Mouse (Mus musculus): ENCODE data around the gene Ptgs1. TPM values are rescaled to one million over a fixed set of nuclear protein-coding genes. Genes with fewer than 3 reads are reported as not detected.

Gene Ptgs1
- polyA plus RNA-seq, 1 experiment from 2014 or later: 3.7 TPM

DNA sequence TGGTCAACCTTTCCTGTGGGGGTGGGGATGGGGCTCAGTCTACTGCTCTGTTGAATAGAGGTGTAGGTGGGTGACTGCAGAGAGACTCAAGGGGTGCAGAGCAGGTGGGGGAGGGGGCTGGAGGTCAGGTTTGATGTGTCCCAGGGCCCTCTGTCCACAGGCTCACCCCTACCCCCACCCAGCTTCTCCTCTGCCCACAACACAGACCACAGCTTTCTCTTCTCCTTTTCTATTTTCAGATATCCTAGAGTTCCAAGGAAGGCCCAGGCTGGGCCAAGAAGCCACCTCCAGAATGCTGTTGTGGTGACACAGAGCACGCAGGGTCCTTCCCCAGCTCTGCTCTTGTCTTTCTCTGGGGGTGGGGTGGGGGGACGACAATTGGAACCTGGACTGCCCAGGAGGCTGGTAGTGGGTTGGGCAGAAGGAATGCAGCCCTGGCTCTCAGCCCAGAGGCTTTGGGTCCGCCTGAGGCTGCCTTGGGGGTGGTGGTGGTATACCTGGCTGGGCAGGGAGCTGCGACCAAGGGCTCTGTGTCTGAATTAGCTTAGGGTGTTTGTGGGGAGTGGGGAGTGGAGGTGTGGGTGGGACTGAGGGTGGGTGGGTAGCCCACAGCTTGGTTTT lies 13.2 kb upstream of the Ptgs1 start:
- no peak overlapping the region for H3K27ac ChIP-seq
- H3K4me2 ChIP-seq: no peak overlapping the region
- no peaks in the 10 kb centered on the region for H3K36me3 ChIP-seq (replicated peaks)
- no peak overlapping the region for H3K9ac ChIP-seq
- ATAC-seq (ENCODE audit: low FRiP score): no peak
- H3K9me3 ChIP-seq: no peaks in the 10 kb centered on the region
- peaks cover 14% of the 10 kb centered on the region for H3K27me3 ChIP-seq
- WGBS: 62% methylated on average over 4 of the region's 4 CpGs
- no peak overlapping the region for H3K4me3 ChIP-seq (replicated peaks)
- peaks cover 7% of the 10 kb centered on the region; the same call in 1 of the 2 replicates for H3K4me1 ChIP-seq

DNA sequence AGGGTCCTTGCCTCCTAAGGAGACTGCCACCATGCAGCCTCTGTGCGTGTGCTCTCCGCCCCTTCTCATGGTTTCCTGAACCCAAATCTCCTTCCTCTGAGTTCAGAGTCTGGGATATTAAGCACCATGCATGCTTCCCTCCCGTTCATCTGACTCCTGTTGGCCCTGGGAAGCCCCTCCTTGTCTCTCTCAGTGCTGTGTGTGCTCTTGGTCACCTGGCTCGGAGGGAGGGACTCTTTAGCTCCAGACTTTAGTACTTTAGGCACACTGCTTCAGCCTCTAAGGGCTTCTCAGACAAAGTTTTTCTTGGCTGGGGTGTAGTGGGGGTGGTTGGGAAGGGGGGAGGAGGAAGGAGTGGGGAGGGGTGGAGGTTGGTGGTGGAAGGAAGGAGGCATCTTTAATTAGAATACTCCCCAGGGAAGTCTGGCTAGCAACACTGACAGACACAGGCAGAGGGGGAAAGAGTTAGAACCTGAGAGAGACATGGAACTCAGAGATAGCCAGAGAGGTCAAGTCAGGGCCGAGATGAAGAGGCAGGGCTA lies 12.5 kb upstream of the Ptgs1 start:
- no peak for ATAC-seq (ENCODE audit: low FRiP score)
- Histone ChIP-seq H3K9ac (no peak overlapping the region), H3K4me1 (peaks cover 7% of the 10 kb centered on the region; the same call in 1 of the 2 replicates), H3K27ac (no peak overlapping the region), H3K4me3 (replicated peaks) (no peak overlapping the region), H3K9me3 (no peaks in the 10 kb centered on the region), H3K36me3 (replicated peaks) (no peaks in the 10 kb centered on the region), H3K27me3 (peaks cover 8% of the 10 kb centered on the region), H3K4me2 (no peak overlapping the region)
- WGBS: 59% methylated on average over 5 of the region's 5 CpGs

DNA sequence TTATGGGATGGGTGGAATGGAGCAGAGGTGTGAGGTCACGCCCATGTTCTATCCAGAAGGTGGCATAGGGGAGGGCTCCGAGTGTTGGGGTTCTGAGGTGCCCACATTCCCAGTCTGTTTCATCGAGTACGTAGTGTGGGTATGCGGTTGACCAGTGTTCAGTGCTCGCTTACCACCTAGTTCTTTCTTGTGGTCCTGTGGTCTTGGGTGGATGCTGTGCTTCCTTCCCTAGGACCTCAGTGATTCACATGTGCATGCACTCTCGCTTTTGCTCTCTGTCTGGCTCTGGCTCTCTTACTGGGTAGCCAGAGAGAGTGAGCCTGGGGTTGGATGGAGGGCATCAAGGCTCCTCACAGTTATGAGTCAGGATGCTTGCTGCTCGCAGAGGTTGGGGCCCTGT lies 10.1 kb upstream of the Ptgs1 start:
- no peak overlapping the region for H3K27ac ChIP-seq
- H3K4me2 ChIP-seq: no peak overlapping the region
- ATAC-seq (ENCODE audit: low FRiP score): no peak
- no peaks in the 10 kb centered on the region for H3K9me3 ChIP-seq
- no peak overlapping the region for H3K4me3 ChIP-seq (replicated peaks)
- no peaks in the 10 kb centered on the region for H3K4me1 ChIP-seq
- H3K36me3 ChIP-seq (replicated peaks): no peaks in the 10 kb centered on the region
- H3K27me3 ChIP-seq: no peaks in the 10 kb centered on the region
- whole genome bisulfite sequencing: 87% methylated on average over 8 of the region's 8 CpGs
- no peak overlapping the region for H3K9ac ChIP-seq

DNA sequence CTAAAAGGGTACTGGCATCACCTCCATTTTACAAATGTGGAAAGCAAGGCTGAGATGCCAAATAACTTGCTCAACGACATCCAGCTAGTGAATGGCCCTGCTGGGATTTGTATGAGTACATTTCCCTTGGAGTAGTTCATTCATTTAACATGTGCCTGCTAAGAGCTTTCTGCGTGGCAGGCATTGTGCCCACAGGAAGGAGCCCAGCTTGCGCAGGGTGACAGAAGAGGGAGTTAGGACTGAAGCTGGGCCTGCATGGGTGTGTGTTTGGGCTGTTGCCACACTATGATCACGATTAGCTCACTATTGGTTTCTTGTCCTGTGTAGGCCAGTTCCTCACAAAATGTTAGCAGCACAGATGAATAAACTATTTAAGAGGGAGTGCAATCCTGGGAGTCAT lies 9.3 kb upstream of the Ptgs1 start:
- no peak overlapping the region for H3K27ac ChIP-seq
- no peak overlapping the region for H3K9ac ChIP-seq
- no peak for ATAC-seq (ENCODE audit: low FRiP score)
- H3K27me3 ChIP-seq: no peaks in the 10 kb centered on the region
- H3K9me3 ChIP-seq: no peaks in the 10 kb centered on the region
- H3K4me3 ChIP-seq (replicated peaks): no peak overlapping the region
- H3K36me3 ChIP-seq (replicated peaks): no peaks in the 10 kb centered on the region
- no peaks in the 10 kb centered on the region for H3K4me1 ChIP-seq
- H3K4me2 ChIP-seq: no peak overlapping the region
- 80% methylated on average over 4 of the region's 4 CpGs for WGBS

DNA sequence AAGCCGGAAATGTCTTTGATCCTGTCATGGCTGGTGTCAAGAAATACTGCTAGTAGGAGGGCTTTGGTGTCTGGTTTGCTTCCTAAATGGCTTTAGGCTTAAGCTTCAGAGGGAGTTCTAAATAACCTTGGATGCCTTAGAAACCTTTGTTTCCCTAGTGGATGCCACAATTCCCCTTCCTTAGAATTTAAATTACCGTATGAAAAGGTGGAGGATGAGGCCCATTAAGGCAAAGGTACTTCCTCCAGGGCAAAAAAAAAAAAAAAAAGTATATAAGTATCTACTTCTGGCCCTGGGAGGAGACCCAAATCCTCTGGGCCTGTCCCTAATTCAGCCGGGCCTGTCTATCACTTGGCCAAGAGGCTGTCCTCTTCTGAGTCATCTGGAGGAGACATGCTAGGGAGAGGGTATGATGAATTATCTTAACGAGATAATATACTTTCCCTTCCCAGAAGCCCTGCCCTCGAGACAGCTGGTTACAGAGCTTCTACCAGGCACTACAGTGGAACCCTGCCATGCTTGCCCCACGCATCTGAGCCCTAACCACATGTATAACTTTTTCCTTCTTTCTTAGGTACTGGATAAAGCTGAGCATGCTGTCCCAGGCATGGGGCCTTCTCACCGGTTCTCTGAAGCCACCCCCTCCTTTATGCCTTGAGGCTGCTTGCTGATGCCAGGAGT lies 7.9 kb upstream of the Ptgs1 start:
- Histone ChIP-seq H3K4me1 (no peaks in the 10 kb centered on the region), H3K9ac (no peak overlapping the region), H3K9me3 (no peaks in the 10 kb centered on the region), H3K27me3 (no peaks in the 10 kb centered on the region), H3K36me3 (replicated peaks) (no peaks in the 10 kb centered on the region), H3K4me2 (no peak overlapping the region), H3K4me3 (replicated peaks) (no peak overlapping the region), H3K27ac (no peak overlapping the region)
- no peak for ATAC-seq (ENCODE audit: low FRiP score)
- WGBS: 69% methylated on average over 7 of the region's 7 CpGs

DNA sequence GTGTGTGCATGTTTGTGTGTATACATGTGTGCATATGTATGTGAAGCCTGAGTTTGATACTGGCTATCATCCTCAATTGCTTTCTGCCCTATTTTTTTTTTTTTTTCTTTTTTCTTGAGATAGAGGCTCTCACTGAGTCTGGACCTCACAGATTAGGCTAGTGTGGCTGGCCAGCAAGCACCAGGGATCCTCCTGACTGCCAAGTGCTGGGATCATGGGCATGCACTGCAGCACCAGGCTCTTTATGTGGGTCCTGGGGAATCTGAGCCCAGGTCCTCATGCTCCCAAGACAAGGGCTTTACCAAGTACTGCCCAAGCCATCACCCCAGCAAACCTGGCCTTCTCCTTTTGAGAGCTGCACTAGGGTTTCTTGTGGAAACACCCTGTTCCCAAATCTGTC lies 6.8 kb upstream of the Ptgs1 start:
- no peaks in the 10 kb centered on the region for H3K36me3 ChIP-seq (replicated peaks)
- no peak overlapping the region for H3K4me3 ChIP-seq (replicated peaks)
- H3K27me3 ChIP-seq: 0 out of 2 replicates have a peak, but pooled peaks cover 9% of the 10 kb centered on the region
- no peak overlapping the region for H3K4me2 ChIP-seq
- no peaks in the 10 kb centered on the region for H3K4me1 ChIP-seq
- no peaks in the 10 kb centered on the region for H3K9me3 ChIP-seq
- ATAC-seq (ENCODE audit: low FRiP score): no peak
- no peak overlapping the region for H3K9ac ChIP-seq
- no peak overlapping the region for H3K27ac ChIP-seq

DNA sequence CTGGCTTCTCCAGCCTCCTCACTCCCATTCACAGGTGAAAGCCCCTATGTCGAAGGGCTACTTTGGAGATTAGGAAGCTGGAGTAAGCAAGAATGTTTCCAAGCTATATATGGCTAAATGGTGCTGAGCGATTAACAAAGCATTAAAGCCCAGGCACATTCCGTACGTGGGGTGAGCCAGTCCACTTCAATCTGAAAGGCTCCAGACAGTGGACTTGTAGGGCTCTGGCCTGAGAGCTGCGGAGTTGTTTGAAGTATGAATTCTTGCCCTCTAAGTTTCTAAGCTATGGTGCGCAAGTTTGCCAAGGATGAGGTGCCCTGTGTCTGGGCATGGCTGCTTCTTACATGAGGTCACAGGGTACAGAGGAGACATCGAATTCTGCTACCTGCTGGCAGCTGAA lies 6.1 kb upstream of the Ptgs1 start:
- no peak overlapping the region for H3K9ac ChIP-seq
- H3K4me3 ChIP-seq (replicated peaks): no peak overlapping the region
- H3K36me3 ChIP-seq (replicated peaks): no peaks in the 10 kb centered on the region
- 0 out of 2 replicates have a peak, but pooled peaks cover 13% of the 10 kb centered on the region for H3K27me3 ChIP-seq
- no peak for ATAC-seq (ENCODE audit: low FRiP score)
- H3K27ac ChIP-seq: no peak overlapping the region
- WGBS: 84% methylated on average over 7 of the region's 7 CpGs
- H3K4me1 ChIP-seq: no peaks in the 10 kb centered on the region
- no peak overlapping the region for H3K4me2 ChIP-seq
- no peaks in the 10 kb centered on the region for H3K9me3 ChIP-seq

DNA sequence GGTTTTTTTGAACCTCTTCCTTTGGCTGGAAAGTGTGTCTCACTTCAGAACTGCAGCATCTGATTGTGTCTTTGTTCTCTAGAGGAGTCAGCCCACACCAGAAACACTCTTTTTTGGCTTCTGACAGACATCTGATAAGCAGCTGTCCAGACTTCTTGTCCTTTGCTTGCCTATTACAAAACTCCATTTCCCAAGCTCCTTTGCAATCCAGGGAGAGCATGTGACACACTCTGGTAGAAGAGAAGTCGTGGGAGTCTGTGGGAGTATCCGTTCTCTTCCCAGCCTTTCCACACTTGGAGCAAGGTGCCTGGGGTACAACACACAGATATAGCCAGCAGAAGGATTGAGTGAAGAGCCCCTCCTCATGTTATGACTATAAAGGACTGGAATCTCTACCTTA lies 5.6 kb upstream of the Ptgs1 start:
- Histone ChIP-seq H3K4me2 (no peak overlapping the region), H3K4me1 (no peaks in the 10 kb centered on the region), H3K27ac (no peak overlapping the region), H3K4me3 (replicated peaks) (no peak overlapping the region), H3K9me3 (no peaks in the 10 kb centered on the region), H3K27me3 (0 out of 2 replicates have a peak, but pooled peaks cover 13% of the 10 kb centered on the region), H3K36me3 (replicated peaks) (no peaks in the 10 kb centered on the region), H3K9ac (no peak overlapping the region)
- no peak for ATAC-seq (ENCODE audit: low FRiP score)
- 43% methylated on average over 2 of the region's 2 CpGs for WGBS

DNA sequence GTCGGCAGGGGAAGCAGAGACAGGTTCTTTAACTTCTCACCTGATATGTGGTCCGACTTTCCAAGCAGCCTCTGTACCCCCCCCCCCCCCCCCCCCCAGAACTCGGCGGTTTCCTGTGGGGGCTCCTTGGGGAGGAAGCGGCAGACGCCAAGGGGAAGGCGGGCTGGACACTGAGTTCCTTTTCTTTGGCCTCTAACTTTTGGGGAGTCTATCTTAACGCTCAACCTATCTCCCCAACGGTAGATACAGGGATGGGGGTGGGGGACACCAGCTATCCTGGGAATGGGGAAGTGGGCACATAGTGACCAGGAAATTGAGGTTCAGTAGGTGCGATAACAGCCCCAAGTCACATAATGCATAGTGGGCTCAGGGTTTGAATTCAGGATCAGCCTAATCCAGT lies 741 bp downstream of the Ptgs1 start:
- H3K36me3 ChIP-seq (replicated peaks): no peaks in the 10 kb centered on the region
- H3K4me2 ChIP-seq: peak overlapping the region; percentile 60
- H3K27ac ChIP-seq: no peak overlapping the region
- H3K4me1 ChIP-seq: peaks cover 15% of the 10 kb centered on the region
- peaks cover 34% of the 10 kb centered on the region; the same call in 1 of the 2 replicates for H3K27me3 ChIP-seq
- no peaks in the 10 kb centered on the region for H3K9me3 ChIP-seq
- 0 out of 2 replicates have a peak overlapping the region, but pooled peaks have one; percentile 40 for H3K9ac ChIP-seq
- 55% methylated on average over 8 of the region's 10 CpGs for WGBS
- peak overlapping the region; percentile 33 for H3K4me3 ChIP-seq (replicated peaks)
- no peak for ATAC-seq (ENCODE audit: low FRiP score)

DNA sequence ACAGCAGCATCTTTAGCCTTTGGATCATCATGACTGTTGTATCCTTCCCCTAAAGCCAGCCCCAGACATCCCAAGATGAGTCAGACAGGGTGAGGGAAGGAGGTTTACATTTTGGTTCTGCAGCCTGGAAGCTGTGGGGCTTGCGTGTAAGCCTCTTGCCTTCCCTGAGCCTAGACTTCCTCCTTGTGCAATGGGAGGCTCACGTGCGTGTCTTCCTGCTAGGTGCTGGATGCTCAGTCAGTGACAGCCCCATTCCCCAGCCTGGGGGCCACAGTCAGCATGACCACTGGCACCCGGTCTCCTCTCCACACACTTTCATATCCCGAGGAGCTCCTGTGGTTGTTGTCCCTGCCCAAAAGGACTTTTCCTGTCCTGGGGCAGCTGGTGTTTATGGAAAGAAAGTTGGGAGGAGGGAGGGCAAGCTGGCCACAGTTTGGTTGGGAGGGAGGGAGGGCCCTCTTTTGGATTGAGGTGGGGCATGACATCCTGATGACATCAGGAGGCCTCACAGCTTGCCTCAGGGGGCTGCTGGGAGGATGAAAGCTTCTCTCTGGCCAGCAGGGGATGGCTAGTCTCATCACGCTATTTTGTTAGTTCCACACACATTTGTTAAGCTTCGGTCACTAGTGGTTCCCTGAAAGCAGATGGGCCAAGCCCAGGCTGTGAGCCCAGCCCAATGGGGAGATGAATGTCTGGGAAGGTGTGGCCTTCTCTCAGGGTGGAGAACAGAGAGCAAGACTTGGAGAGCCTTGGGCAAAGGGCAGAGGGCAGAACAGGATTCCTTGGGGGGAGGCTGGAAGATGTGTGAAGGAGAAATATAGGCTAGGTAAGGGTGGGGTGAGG lies 4.5 kb downstream of the Ptgs1 start:
- no peak for ATAC-seq (ENCODE audit: low FRiP score)
- H3K4me1 ChIP-seq: peaks cover 15% of the 10 kb centered on the region
- H3K4me3 ChIP-seq (replicated peaks): no peak overlapping the region
- no peaks in the 10 kb centered on the region for H3K9me3 ChIP-seq
- no peak overlapping the region for H3K9ac ChIP-seq
- no peak overlapping the region for H3K4me2 ChIP-seq
- WGBS: 75% methylated on average over 7 of the region's 7 CpGs
- H3K27me3 ChIP-seq: peaks cover 20% of the 10 kb centered on the region; the same call in 1 of the 2 replicates
- no peak overlapping the region for H3K27ac ChIP-seq
- H3K36me3 ChIP-seq (replicated peaks): no peaks in the 10 kb centered on the region

DNA sequence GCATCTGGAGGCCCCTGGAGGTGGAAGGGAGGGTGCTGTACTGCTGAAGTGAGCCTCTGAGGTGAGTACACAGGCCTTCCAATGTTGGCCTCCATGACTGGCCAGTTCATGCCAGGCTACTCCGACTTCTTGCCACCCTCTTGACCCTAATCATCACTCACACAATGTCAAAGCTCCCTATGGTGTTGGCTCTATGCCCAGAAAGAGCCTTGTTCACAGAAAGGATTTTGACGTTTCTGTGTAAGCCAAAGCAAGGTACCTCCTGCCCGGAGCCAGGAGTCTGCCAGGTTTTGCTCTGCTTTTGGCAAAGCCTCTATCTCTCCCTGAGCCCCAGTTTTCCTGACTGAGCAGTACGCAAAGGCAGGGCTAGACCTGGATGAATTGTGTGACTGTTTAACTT lies 5.7 kb downstream of the Ptgs1 start:
- no peaks in the 10 kb centered on the region for H3K36me3 ChIP-seq (replicated peaks)
- H3K4me1 ChIP-seq: peaks cover 4% of the 10 kb centered on the region; the same call in 1 of the 2 replicates
- 61% methylated on average over 4 of the region's 4 CpGs for WGBS
- no peak overlapping the region for H3K27ac ChIP-seq
- H3K4me2 ChIP-seq: no peak overlapping the region
- ATAC-seq (ENCODE audit: low FRiP score): no peak
- H3K9ac ChIP-seq: no peak overlapping the region
- no peak overlapping the region for H3K4me3 ChIP-seq (replicated peaks)
- no peaks in the 10 kb centered on the region for H3K9me3 ChIP-seq
- peaks cover 9% of the 10 kb centered on the region; the same call in 1 of the 2 replicates for H3K27me3 ChIP-seq

DNA sequence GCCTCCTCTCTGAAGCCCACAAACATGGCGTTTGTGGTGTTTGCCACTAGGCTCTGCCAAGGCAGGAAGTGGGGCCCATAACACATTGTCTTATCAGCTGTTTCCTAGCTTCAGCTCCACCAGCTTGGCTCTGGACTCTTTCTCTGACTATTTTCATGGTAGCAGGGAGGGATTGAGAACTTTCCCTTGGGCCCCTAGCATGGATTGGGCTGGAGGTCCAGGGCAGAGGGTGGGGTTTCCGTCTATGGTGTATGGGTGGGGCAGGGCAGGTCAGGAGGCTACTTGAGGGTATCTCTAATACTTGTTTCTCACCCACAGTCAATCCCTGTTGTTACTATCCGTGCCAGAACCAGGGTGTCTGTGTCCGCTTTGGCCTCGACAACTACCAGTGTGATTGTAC lies 6.7 kb downstream of the Ptgs1 start:
- no peaks in the 10 kb centered on the region for H3K9me3 ChIP-seq
- no peak overlapping the region for H3K27ac ChIP-seq
- peaks cover 3% of the 10 kb centered on the region; the same call in 1 of the 2 replicates for H3K4me1 ChIP-seq
- H3K36me3 ChIP-seq (replicated peaks): no peaks in the 10 kb centered on the region
- H3K4me3 ChIP-seq (replicated peaks): no peak overlapping the region
- no peaks in the 10 kb centered on the region for H3K27me3 ChIP-seq
- no peak overlapping the region for H3K4me2 ChIP-seq
- no peak overlapping the region for H3K9ac ChIP-seq
- ATAC-seq (ENCODE audit: low FRiP score): no peak
- 93% methylated on average over 5 of the region's 5 CpGs for WGBS
